Mouse (Mus musculus) ovary, postnatal 10 days (tissue): ENCODE data around the gene Klrb1f.
"Not testable (repeated sequence)": the region's sequence is repeated elsewhere in the genome, so short reads cannot be mapped to it uniquely, and the experiment has no call there.

Experiments
- DNase-seq: peaks from one replicate; pipeline ENCODE4 v3.0.0; 2022; ENCODE audit warnings: low spot score

The Klrb1f gene

GRCm38 (mm10) chr6:129048857-129049473 lies 3.3 kb downstream of the Klrb1f start:
- peak; percentile 18 for DNase-seq

DNA sequence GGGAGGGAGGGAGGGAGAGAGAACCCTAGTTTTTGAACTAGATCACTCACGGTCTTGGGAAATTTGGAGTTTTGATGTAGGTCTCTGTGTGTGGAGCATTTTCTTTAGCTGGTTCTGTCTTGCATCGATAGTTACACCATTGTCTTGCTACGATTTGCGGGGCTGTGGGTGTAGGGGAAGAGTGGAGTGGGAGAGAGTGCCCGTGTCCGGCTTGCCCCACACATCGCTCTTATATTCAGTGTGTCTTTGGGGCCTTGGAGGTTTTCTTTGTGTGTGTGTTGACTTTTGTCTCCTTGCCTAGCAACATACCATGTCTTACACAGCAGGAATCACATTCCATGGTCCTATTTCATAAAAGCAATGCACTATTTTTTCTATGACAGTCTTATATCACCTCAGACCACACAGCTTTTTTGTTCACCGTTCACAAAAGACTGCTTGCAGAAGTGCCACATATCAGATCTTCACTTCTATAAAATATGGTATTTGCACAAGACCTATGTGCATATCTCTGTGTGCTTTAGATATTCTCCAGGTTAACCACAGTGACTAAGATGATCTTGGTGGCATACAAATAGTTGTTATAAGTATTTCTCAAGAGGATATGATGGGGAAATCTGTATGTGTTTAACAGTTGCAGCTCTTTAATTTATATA lies 4.0 kb downstream of the Klrb1f start:
- DNase-seq: no peak

- no peak for DNase-seq
These were observed 5.4 kb downstream of the Klrb1f start for GRCm38 (mm10) chr6:129051086-129051485.

DNA sequence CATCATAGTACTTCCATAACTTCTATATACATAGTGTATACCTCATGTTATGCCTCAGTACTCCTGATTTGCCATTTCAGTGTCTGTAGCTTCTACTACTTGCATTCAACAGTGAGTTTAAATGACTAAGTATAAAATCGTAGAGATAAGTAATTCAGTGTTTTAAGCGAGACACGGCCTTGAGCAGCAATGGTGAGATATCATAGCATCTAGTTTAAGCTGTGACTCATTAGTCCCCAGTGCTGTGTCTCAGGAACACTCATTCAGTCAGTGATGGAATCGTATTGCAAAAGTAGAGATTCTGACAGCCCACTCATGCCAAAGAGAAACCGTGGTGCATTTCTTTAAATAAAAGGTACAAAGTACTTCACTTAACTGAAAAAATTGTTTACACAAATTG lies 6.0 kb downstream of the Klrb1f start:
- no peak for DNase-seq

- no peak for DNase-seq
These were observed 10.5 kb downstream of the Klrb1f start for GRCm38 (mm10) chr6:129056237-129056636.

DNA sequence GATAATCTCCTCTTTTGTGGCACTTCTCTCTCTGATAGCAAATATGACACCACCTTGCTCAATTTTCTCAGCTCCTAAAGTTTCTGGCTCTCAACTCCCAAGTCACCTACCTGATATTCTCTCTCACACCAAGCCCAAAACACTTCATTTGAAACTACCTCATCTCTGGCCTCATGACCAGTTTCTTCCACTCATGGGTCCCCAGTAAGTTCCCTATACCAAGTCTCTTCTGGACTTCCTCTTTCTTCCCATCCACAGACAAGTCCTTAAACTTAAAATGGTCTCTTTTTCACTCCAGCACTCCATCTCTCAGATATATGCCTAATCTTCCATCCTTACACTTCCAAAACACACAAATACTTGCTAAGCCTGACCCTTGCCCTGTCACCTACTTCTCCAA lies 12.3 kb downstream of the Klrb1f start:
- DNase-seq: no peak

DNA sequence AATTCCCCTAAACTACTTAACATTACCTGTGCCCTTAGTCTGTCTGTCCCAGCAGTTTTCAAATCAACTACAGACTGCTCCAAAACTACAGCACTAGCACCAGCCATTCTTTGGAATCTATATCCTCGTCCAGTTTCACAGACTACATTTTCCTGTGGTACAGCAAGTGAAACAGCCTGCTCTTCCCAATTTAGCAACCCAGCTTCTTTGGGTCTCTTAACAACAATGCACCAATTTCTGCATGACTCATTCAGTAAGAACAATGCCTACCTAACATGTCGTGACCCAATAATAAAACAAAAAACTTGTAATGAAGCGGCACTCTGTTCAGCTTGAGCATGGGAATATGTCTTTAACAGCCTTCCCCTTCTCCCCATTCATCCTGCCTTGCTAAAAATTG lies 19.7 kb downstream of the Klrb1f start:
- DNase-seq: no peak

DNA sequence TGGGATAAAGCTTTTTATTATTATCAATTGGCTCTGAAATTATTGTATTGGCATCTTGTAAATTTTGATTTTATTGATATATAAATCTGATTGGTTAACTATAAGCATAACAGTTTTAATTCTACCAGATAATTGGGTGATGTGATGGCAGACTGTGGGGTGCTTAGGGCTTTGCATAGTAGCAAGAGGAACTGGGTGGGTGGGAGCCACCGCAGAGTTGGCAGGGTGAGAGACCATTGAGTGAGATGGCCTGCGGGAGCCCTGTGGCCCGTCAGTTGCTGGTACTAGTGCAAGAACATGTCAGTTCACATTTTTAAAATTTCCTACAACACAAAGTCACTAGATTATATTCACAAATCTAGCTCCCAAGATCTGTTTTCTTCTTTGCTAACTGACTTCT lies 20.2 kb downstream of the Klrb1f start:
- DNase-seq: no peak

DNA sequence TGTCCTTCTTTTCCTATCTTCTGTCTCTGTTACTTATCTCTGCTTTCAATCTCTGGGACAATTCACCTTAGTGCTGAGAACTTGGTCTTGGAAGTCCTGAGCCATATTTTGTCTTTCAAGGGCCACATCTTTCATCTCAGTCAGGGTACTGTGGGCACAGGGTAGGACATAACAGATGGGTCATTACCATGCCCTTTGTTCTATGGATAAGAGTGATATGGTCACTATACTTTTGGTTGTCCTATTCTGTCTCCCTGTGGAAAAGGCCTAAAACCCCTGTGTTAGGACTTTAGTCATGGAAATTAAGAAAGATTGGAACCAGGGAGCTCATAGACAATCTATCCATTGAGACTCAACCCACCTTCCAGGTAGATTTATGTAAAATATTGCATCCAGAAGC lies 20.8 kb downstream of the Klrb1f start:
- no peak for DNase-seq

DNA sequence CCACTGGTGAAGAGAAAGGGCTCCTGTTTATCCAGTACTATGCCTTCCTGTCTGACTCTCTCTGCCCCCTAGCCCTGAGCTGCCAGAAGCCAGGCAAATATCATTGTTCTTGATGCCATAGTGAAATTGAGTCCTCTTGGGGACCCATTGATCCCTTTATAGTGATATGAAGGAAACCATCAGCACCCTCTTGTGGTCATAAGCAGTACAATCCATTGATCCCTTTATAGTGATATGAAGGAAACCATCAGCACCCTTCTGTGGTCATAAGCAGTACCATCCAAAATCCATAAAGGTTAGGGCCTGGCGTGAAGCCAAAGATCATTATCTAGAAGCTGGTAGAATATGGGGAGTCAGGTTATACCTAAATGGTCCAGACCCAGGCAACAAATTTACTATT lies 21.3 kb downstream of the Klrb1f start:
- no peak for DNase-seq

- no peak for DNase-seq
These were observed 39.4 kb downstream of the Klrb1f start for GRCm38 (mm10) chr6:129085098-129085497.

DNA sequence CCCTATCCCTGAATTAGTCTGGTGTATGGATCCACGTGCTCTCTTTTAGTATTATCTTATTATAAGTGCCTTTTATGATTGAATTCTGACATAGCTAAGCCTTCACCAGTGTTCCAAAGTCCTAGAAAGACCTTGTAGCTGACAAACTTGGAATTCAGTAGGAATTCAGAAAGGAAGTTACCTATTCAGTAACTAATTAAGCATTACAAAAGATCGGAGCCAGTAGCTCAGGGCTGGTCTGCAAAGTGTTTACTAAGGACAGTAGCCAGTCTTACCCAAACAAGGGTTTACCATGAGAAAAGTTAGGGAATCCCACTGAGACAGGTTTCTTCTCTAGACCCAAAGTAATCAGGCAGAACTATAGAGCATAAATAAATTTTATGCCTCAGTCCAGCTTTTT lies 40.3 kb downstream of the Klrb1f start:
- DNase-seq: not testable (repeated sequence)

DNA sequence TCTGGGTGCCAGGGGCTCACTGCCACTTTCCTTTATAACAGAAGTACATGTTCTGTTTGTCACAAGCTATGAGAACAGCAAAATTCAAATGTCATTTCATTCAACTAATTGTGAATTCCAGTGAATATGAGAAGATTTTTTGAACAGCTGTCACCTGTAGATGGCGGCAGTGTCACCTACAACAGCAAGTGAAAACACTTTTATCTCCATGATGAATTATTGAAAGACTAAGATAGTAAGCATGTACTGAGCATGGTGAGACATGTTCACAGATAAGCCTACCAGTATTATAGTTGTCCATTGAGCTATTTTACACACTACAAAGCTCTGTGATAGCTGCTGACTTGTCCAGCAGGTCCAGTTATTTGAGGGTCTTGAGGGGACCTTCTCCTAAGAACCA lies 42.5 kb downstream of the Klrb1f start:
- no peak for DNase-seq

DNA sequence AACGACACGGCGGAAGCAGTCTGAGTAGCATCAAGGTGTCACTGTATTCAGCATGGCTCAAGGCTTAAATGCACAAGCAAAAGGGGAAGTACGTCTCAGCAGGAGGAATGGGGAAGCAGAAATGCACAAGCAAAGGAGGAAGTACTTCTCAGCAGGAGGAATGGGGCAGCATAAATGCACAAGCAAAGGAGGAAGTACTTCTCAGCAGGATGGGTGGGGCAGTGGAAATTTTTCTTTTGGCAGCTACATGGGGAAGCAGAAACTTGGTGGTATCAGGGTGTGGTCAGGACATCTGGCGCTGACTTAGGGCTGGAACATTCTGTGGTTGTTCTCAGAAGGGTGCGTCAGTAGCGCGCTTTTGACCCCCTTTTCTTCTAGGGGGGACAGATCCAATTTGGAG lies 42.9 kb downstream of the Klrb1f start:
- DNase-seq: not testable (repeated sequence)

GRCm38 (mm10) chr6:129095166-129095565 lies 49.5 kb downstream of the Klrb1f start:
- DNase-seq: no peak

GRCm38 (mm10) chr6:129097929-129098328 lies 52.2 kb downstream of the Klrb1f start:
- no peak for DNase-seq

GRCm38 (mm10) chr6:129100794-129101193 lies 55.1 kb downstream of the Klrb1f start, which contains the start of gene Clec2e:
Clec2e (minus strand) TSS chr6:129100913.
- DNase-seq: not testable (repeated sequence)

- DNase-seq: no peak
These were observed 55.9 kb downstream of the Klrb1f start for GRCm38 (mm10) chr6:129101604-129102003.

- DNase-seq: no peak
These were observed 57.3 kb downstream of the Klrb1f start for GRCm38 (mm10) chr6:129102858-129103555.
